Mouse (Mus musculus) heart, postnatal 10 days (tissue): ENCODE measurements around the gene Thrb. TPM values are rescaled to one million over a fixed set of nuclear protein-coding genes. Genes with fewer than 3 reads are reported as not detected.

ENCODE experiments used
- DNase-seq, 2 experiments: peaks; one replicate each; pipeline ENCODE4 v3.0.0; 2021
- intact Hi-C: fragments of 180-260 bp; cut with DNase I; formaldehyde crosslinking; loops from one replicate; pipeline ENCODE4 v1.15.1; 2025
- total RNA-seq, 2 experiments: library from RNA; stranded (reverse); gene quantifications; 2 replicates each; pipeline ENCODE4 v1.2.3; 2021

Gene Thrb
- 10 to 100 TPM in 1 of 2 experiments, 1 to 10 TPM in 1; 8.6 to 10.9 TPM for total RNA-seq

GRCm38 (mm10) chr14:17659686-17660328 is at the start of gene Thrb:
Gene Thrb, plus strand, starts transcription at chr14:17660261.
- DNase-seq = peak; percentile 31 to 40
- intact Hi-C loops = loop anchor here (2.0 to 10.0 kb wide), 8 partner anchors 82 to 625 kb away; no protein-coding TSS in a partner anchor

GRCm38 (mm10) chr14:17621671-17622070 is 38.4 kb upstream of the Thrb start:
- no peak for DNase-seq
- intact Hi-C loops = no loop called here

- intact Hi-C loops = no loop called here
These were observed 36.1 kb upstream of the Thrb start for GRCm38 (mm10) chr14:17623936-17624335.

GRCm38 (mm10) chr14:17629215-17629614 is 30.8 kb upstream of the Thrb start:
- no peak for DNase-seq
- intact Hi-C loops = no loop called here

More at GRCm38 (mm10) chr14:17623936-17624335, 36.1 kb upstream of the Thrb start:
- DNase-seq = no peak

- peak; percentile 83 to 86 for DNase-seq
- intact Hi-C loops = no loop called here
These were observed 27.1 kb upstream of the Thrb start for GRCm38 (mm10) chr14:17632887-17633522.

GRCm38 (mm10) chr14:17636971-17637370 is 23.1 kb upstream of the Thrb start:
- intact Hi-C loops = no loop called here
- no peak for DNase-seq

GRCm38 (mm10) chr14:17641770-17642169 is 18.3 kb upstream of the Thrb start:
- no peak for DNase-seq
- intact Hi-C loops = no loop called here

GRCm38 (mm10) chr14:17655084-17655483 is 5.0 kb upstream of the Thrb start:
- no peak for DNase-seq
- intact Hi-C loops = loop anchor here (5.0 kb wide), 3 partner anchors 247 to 532 kb away; no protein-coding TSS in a partner anchor

GRCm38 (mm10) chr14:17659031-17659430 is 1.0 kb upstream of the Thrb start:
- peak; percentile 88 for DNase-seq
- intact Hi-C loops = loop anchor here (2.0 to 5.0 kb wide), 5 partner anchors 243 to 528 kb away; no protein-coding TSS in a partner anchor

- intact Hi-C loops = loop anchor here (5.0 to 10.0 kb wide), 3 partner anchors 82 to 624 kb away; no protein-coding TSS in a partner anchor
- peak; percentile 84 to 86 for DNase-seq
These were observed 453 bp downstream of the Thrb start for GRCm38 (mm10) chr14:17660329-17661099.

GRCm38 (mm10) chr14:17661100-17661521 is 1.1 kb downstream of the Thrb start:
- intact Hi-C loops = loop anchor here (5.0 to 10.0 kb wide), 3 partner anchors 81 to 624 kb away; no protein-coding TSS in a partner anchor
- DNase-seq = peak in 1 of 2 experiments; percentile 65

- DNase-seq = no peak
- intact Hi-C loops = loop anchor here (5.0 to 10.0 kb wide), 3 partner anchors 80 to 623 kb away; no protein-coding TSS in a partner anchor
These were observed 2.0 kb downstream of the Thrb start for GRCm38 (mm10) chr14:17662087-17662486.

- DNase-seq = peak; percentile 40 to 42
- intact Hi-C loops = no loop called here
These were observed 14.3 kb downstream of the Thrb start for GRCm38 (mm10) chr14:17674335-17674734.

- intact Hi-C loops = no loop called here
- peak in 1 of 2 experiments; percentile 6 for DNase-seq
These were observed 15.2 kb downstream of the Thrb start for GRCm38 (mm10) chr14:17675214-17675613.

GRCm38 (mm10) chr14:17681479-17681878 is 21.4 kb downstream of the Thrb start:
- intact Hi-C loops = no loop called here
- DNase-seq = no peak

- intact Hi-C loops = no loop called here
These were observed 24.8 kb downstream of the Thrb start for GRCm38 (mm10) chr14:17684881-17685280.

GRCm38 (mm10) chr14:17685491-17685890 is 25.4 kb downstream of the Thrb start:
- DNase-seq = no peak
- intact Hi-C loops = no loop called here

More at GRCm38 (mm10) chr14:17684881-17685280, 24.8 kb downstream of the Thrb start:
- DNase-seq = no peak

GRCm38 (mm10) chr14:17686939-17687338 is 26.9 kb downstream of the Thrb start:
- DNase-seq = no peak
- intact Hi-C loops = no loop called here

GRCm38 (mm10) chr14:17691246-17691645 is 31.2 kb downstream of the Thrb start:
- no peak for DNase-seq
- intact Hi-C loops = no loop called here

- no peak for DNase-seq
- intact Hi-C loops = no loop called here
These were observed 35.5 kb downstream of the Thrb start for GRCm38 (mm10) chr14:17695526-17695925.
